Mouse (Mus musculus) neural tube, embryonic 11.5 days (tissue): ENCODE results near the gene Rmi2. TPM values are rescaled to one million over a fixed set of nuclear protein-coding genes. Genes with fewer than 3 reads are reported as not detected.

ENCODE experiments used
- ATAC-seq: fragments of 200-750 bp; cut with Nextera tagmentation; 2 replicates; pipeline ENCODE4 v1.8.0; 2017; ENCODE audit warnings: moderate number of reproducible peaks, mild to moderate bottlenecking, moderate TSS enrichment, moderate library complexity; ENCODE audit not compliant: insufficient read depth, low FRiP score, low TSS enrichment
- DNase-seq: peaks from one replicate; pipeline ENCODE4 v3.0.0-alpha.2; 2015; ENCODE audit warnings: low spot score
- H3K27ac ChIP-seq: fragments of 300-500 bp; sonication (generic); 2 replicates; pipeline ENCODE4 v1.5.1; 2014; ENCODE audit warnings: low read depth, mild to moderate bottlenecking, low read length
- H3K27me3 ChIP-seq: fragments of 300-500 bp; sonication (generic); 2 replicates; pipeline ENCODE4 v1.6.1; 2014; ENCODE audit warnings: mild to moderate bottlenecking, low read length, mixed read lengths; ENCODE audit not compliant: control insufficient read depth, insufficient read depth
- H3K36me3 ChIP-seq: fragments of 300-500 bp; sonication (generic); 2 replicates; pipeline ENCODE4 v1.6.1; 2014; ENCODE audit warnings: mild to moderate bottlenecking, low read length, moderate library complexity, mixed read lengths; ENCODE audit not compliant: control insufficient read depth, insufficient read depth
- H3K4me1 ChIP-seq: fragments of 300-500 bp; sonication (generic); 2 replicates; pipeline ENCODE4 v1.6.1; 2014; ENCODE audit warnings: low read length, mixed read lengths; ENCODE audit not compliant: control insufficient read depth, insufficient read depth
- H3K4me2 ChIP-seq: fragments of 300-500 bp; sonication (generic); 2 replicates; pipeline ENCODE4 v1.6.1; 2014; ENCODE audit warnings: low read depth, mild to moderate bottlenecking, moderate library complexity
- H3K4me3 ChIP-seq: fragments of 300-500 bp; sonication (generic); 2 replicates; pipeline ENCODE4 v1.5.1; 2014; ENCODE audit warnings: low read depth, low read length
- H3K9ac ChIP-seq: fragments of 300-500 bp; sonication (generic); 2 replicates; pipeline ENCODE4 v1.6.1; 2014; ENCODE audit warnings: mild to moderate bottlenecking, low read length
- H3K9me3 ChIP-seq: fragments of 300-500 bp; sonication (generic); 2 replicates; pipeline ENCODE4 v1.6.1; 2016; ENCODE audit warnings: low read length; ENCODE audit not compliant: control insufficient read depth
- WGBS: fragments of 180-500 bp; shearing (Covaris S2); extraction: QIAGEN DNeasy Blood & Tissue Kit; methylation state at CpG from one replicate; pipeline ENCODE4 v1.1.7; 2014; 5-methylcytosine and 5-hydroxymethylcytosine counted together
- polyA plus RNA-seq: library from polyadenylated mRNA; unstranded; fragments of >200 nt; fragmentation: Nextera tagmentation; extraction: Ambion mirVana; gene quantifications from 2 replicates; pipeline ENCODE4 v1.2.1, GENCODE M21; 2014

Rmi2 gene
- polyA plus RNA-seq, 1 experiment from 2014 or later: 3.6 TPM

DNA sequence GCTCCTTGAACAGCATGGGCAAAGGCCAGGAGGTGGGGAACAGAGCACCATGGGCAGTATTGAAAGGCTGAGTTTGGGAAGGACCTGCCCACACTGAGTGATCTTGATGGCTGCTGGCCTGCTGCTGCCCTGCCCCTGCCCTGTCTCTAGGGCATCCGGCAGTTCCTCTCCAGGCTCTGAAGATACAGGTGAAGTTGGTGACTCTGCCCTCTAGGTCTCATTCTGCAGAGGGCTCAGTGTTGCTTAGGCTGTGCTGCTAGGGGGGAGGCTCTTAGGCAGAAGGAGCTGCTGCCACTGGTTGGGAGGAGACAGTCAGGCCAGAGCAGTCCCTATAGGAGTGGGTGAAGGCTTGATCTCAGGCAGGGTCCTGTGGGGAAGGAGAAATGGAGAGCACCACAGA lies 3.0 kb downstream of the Rmi2 start:
- WGBS: 94% methylated on average over 1 of the region's 1 CpGs
- Histone ChIP-seq H3K36me3 (no peaks in the 10 kb centered on the region), H3K9ac (no peak overlapping the region), H3K27ac (no peak overlapping the region), H3K4me1 (peaks cover 3% of the 10 kb centered on the region; the same call in 1 of the 2 replicates), H3K4me2 (no peak overlapping the region), H3K27me3 (no peaks in the 10 kb centered on the region), H3K9me3 (no peaks in the 10 kb centered on the region), H3K4me3 (no peak overlapping the region)
- ATAC-seq: no peak
- no peak for DNase-seq

DNA sequence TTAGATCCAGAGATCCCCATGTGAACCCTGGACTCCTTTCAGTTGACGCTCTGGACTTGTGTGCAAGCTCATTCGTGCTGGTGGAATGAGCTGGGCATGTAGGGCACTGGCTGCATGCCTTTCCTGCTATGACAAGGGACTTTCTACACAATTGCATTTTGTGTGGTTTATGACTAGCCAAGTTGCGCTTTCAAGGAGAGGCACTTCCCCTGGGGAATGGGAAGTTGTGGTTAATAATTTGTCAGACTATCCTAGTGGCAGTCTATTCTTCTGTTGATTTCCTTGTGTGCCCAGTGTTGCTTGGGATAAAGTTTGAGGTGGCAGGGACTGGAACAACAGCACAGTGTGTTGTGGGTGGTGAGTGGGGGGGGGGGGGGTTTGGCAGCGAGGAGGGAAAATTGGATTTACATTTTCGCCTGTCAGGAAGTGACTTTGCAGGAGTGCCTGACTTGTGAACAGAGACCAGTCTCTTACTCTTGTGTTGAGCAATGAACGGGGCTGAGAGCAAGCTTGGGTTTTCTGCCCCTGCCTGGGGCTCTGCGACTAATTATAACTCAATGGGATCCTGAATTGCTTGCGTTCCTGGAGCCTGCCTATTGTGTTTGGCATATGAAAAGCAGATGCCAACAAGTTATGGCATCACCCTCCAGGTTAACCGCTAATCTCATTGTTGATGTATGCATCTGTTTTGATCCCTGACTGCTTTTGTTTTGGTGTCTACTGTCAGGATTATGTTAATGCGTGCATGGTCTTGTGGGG lies 3.8 kb downstream of the Rmi2 start:
- ATAC-seq (no peak), DNase-seq (no peak)
- 50% methylated on average over 10 of the region's 10 CpGs for WGBS
- Histone ChIP-seq H3K4me2 (no peak overlapping the region), H3K4me3 (no peak overlapping the region), H3K27me3 (no peaks in the 10 kb centered on the region), H3K4me1 (peaks cover 6% of the 10 kb centered on the region), H3K9me3 (no peaks in the 10 kb centered on the region), H3K36me3 (no peaks in the 10 kb centered on the region), H3K9ac (no peak overlapping the region), H3K27ac (no peak overlapping the region)

DNA sequence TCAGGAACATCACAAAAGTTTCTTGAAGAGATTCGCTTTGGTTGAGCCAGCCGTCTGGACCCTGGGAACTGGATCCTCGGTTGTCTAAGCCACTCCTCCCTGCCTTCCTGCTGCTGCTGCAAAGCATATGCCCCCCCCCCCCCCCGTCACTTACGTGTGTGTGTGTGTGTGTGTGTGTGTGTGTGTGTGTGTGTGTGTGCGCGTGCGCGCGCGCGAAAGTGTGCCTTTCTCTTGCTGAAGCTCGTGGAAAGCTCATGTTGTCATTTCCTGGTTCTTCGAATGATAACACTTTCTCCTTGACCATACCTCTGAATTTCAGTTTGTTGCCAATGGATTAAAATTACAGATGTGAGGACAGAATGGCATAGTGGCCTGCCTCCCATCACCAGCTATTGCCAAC lies 5.2 kb downstream of the Rmi2 start:
- Histone ChIP-seq H3K9ac (no peak overlapping the region), H3K4me3 (no peak overlapping the region), H3K9me3 (no peaks in the 10 kb centered on the region), H3K36me3 (no peaks in the 10 kb centered on the region), H3K4me2 (no peak overlapping the region), H3K4me1 (peaks cover 8% of the 10 kb centered on the region), H3K27me3 (no peaks in the 10 kb centered on the region), H3K27ac (no peak overlapping the region)
- ATAC-seq: no peak
- 92% methylated on average over 12 of the region's 14 CpGs for WGBS
- DNase-seq: no peak

DNA sequence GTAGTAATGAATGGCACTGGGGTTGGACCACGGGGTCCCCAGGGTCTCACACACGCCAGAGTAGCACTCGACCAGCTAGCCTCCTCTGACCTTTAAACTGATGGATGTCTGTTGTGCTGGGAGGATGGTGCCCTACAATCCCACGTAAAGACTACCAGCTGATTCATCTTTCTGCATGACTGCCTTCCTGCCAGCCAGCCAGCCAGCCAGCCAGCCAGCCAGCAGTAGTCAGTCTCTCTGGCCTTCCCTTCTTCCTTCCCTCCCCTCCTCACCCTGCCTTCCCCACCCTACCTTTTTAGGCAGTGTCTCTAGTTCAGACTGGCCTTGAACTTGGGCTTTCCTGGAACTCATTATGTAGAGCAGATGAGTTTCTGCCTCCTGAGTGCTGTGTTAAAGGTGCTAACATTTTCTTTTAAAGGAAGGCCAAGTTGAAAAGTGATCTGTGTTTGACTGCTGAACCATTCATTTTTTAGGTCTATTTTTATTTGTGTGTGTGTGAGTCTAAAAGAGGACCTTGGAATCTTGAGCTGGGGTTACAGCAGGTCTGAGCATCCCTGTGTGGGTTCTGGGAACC lies 7.5 kb downstream of the Rmi2 start:
- WGBS: 60% methylated on average over 4 of the region's 4 CpGs
- no peak overlapping the region for H3K4me3 ChIP-seq
- no peaks in the 10 kb centered on the region for H3K36me3 ChIP-seq
- no peaks in the 10 kb centered on the region for H3K27me3 ChIP-seq
- peaks cover 8% of the 10 kb centered on the region for H3K4me1 ChIP-seq
- no peak overlapping the region for H3K9ac ChIP-seq
- no peak overlapping the region for H3K4me2 ChIP-seq
- H3K27ac ChIP-seq: no peak overlapping the region
- DNase-seq (no peak), ATAC-seq (no peak)
- H3K9me3 ChIP-seq: no peaks in the 10 kb centered on the region

DNA sequence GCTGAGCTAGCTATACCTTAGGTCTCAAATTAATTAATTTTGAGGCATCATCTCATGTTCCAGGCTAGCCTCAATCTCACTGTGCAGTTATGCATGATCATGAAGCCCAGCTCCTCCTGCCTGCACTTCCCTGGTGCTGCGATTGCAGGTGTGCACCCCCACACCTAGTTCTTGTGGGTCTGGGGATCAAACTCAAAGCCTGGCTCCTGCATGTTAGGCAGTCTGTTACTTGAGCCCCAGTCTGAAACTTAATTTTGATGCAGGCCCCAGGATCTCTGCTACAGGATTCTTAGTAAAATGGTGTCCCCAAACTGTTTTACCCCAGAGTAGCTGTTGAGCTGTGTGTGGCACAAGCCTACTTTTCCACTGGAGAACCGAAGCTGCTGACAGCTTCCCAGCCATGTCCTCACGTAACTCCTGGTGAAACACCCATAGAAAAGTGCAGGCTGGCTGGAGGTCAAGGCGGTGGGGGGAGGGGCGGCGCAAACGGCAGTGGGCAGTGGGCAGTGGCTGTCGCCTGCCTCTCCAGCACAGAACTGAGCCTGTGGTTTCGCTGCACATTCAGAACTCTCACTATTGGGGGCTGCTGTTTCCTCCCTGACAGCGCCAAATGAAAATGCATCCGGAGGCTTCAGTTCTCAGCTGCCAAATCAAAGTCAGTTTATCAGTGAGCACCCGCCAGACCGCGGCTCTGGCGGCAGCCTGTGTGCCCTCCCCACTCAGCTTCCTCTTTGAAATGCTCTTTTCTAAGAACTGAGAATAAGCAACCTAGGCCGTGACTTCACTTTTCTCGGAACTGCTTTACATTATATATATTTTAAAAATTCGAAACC lies 8.8 kb downstream of the Rmi2 start:
- Histone ChIP-seq H3K27me3 (no peaks in the 10 kb centered on the region), H3K4me2 (peak overlapping the region; percentile 19; the same call in 1 of the 2 replicates), H3K9me3 (no peaks in the 10 kb centered on the region), H3K36me3 (no peaks in the 10 kb centered on the region), H3K9ac (peak overlapping the region; percentile 36), H3K27ac (no peak overlapping the region), H3K4me1 (peaks cover 5% of the 10 kb centered on the region; the same call in 1 of the 2 replicates), H3K4me3 (no peak overlapping the region)
- 30% methylated on average over 18 of the region's 18 CpGs for WGBS
- no peak for ATAC-seq
- peak; percentile 48 for DNase-seq

DNA sequence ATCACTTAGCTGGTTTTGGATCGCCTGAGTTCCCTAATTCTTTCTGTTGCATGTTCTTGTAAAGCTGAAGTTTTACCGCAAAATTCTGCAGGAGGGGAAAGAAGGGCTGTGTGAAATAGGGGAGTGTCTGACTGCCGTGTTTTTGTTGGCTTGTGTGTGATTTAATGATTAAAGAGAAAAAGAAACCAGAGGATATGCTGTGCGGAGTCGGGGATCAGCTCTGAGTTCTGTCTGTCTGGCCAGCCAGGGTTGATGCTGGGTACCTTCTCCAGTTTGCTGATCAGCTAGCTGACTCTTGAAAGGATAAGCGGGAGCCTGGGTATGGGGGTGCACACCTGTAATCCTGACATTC lies 9.4 kb downstream of the Rmi2 start:
- no peak for ATAC-seq
- peaks cover 5% of the 10 kb centered on the region; the same call in 1 of the 2 replicates for H3K4me1 ChIP-seq
- H3K9me3 ChIP-seq: no peaks in the 10 kb centered on the region
- WGBS: 82% methylated on average over 6 of the region's 6 CpGs
- H3K27ac ChIP-seq: no peak overlapping the region
- H3K36me3 ChIP-seq: no peaks in the 10 kb centered on the region
- DNase-seq: no peak
- no peak overlapping the region for H3K4me2 ChIP-seq
- H3K9ac ChIP-seq: no peak overlapping the region; the same call in 1 of the 2 replicates
- H3K4me3 ChIP-seq: no peak overlapping the region
- no peaks in the 10 kb centered on the region for H3K27me3 ChIP-seq

DNA sequence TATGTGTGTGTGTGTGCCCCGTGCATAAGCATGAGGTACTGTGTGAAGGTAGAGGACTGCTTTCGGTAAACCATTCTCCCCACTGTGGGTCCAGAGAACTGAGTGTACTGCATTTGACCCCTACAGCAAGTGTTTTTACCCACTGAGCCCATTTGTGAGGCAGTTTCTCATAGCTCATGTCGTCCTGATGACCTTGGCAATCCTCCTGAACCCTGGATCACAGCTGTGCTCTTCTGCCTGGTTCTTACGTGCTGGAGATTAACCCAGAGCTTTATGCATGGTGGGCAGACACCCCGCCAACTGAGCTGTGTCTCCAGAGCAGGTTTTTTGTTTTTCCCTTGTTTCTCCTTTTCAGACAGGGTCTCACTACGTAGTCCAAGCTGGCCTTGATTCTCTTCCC lies 11.1 kb downstream of the Rmi2 start:
- Histone ChIP-seq H3K4me1 (peaks cover 5% of the 10 kb centered on the region; the same call in 1 of the 2 replicates), H3K27me3 (no peaks in the 10 kb centered on the region), H3K27ac (no peak overlapping the region), H3K4me2 (no peak overlapping the region), H3K9ac (no peak overlapping the region), H3K36me3 (no peaks in the 10 kb centered on the region), H3K9me3 (no peaks in the 10 kb centered on the region), H3K4me3 (no peak overlapping the region)
- DNase-seq (no peak), ATAC-seq (no peak)
- 82% methylated on average over 6 of the region's 6 CpGs for WGBS

DNA sequence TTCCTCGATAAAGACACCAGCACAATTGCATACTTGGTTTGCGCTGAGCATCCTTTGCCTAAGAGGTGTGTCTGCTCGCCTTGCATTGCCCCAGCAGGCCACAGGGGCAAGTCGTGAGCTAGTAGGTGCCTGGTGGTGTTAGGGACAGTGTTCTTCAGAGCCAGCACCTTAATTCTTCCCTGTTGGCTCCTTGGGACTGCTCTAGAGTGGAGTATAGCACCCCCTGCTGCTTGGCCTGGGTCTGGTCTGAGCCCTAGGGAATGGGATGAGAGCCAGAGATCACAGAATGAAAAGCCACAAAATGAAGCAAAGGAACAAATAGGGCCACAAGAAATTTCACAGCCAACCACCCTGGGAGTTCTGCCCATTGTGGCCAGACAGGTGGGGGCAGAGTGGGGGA lies 11.6 kb downstream of the Rmi2 start:
- Histone ChIP-seq H3K9ac (no peak overlapping the region), H3K4me3 (no peak overlapping the region), H3K4me1 (peaks cover 5% of the 10 kb centered on the region; the same call in 1 of the 2 replicates), H3K36me3 (no peaks in the 10 kb centered on the region), H3K4me2 (no peak overlapping the region), H3K27ac (no peak overlapping the region), H3K27me3 (no peaks in the 10 kb centered on the region), H3K9me3 (no peaks in the 10 kb centered on the region)
- 53% methylated on average over 4 of the region's 4 CpGs for WGBS
- DNase-seq: no peak
- no peak for ATAC-seq
